Mouse (Mus musculus) C2C12 (cell line): ENCODE results near the gene Fam229a. TPM values are rescaled to one million over a fixed set of nuclear protein-coding genes. Genes with fewer than 3 reads are reported as not detected.
A peak's percentile ranks its signal among the peaks of the same experiment; 100 is the strongest.
"Not testable (repeated sequence)": the region's sequence is repeated elsewhere in the genome, so short reads cannot be mapped to it uniquely, and the experiment has no call there.

Experiments used
- H3K27me3 ChIP-seq: one replicate; pipeline ENCODE4 v1.6.1; 2011; ENCODE audit not compliant: control insufficient read depth, insufficient read depth, insufficient read length
- H3K36me3 ChIP-seq: one replicate; pipeline ENCODE4 v1.6.1; 2011; ENCODE audit not compliant: control insufficient read depth, insufficient read depth
- H3K4me3 ChIP-seq: one replicate; pipeline ENCODE4 v1.5.1; 2011; ENCODE audit warnings: mild to moderate bottlenecking, control low read depth; ENCODE audit not compliant: poor library complexity, insufficient read depth, severe bottlenecking
- H3K79me2 ChIP-seq: one replicate; pipeline ENCODE4 v1.6.1; 2011; ENCODE audit not compliant: control insufficient read depth, insufficient read depth
- H3K79me3 ChIP-seq: one replicate; pipeline ENCODE4 v1.6.1; 2011; ENCODE audit warnings: low read depth, control low read depth
- H3ac ChIP-seq: one replicate; pipeline ENCODE3; 2011; ENCODE audit warnings: low read depth; ENCODE audit not compliant: control insufficient read depth, insufficient read length
- CEBPB ChIP-seq: IDR thresholded peaks from one replicate; pipeline ENCODE4 v1.6.1; 2011; ENCODE audit warnings: low read depth, mild to moderate bottlenecking, control low read depth, moderate library complexity
- CTCF ChIP-seq: IDR thresholded peaks from one replicate; pipeline ENCODE4 v1.5.1; 2011; ENCODE audit not compliant: control insufficient read depth, insufficient read depth, insufficient read length
- FOSL1 ChIP-seq: IDR thresholded peaks from one replicate; pipeline ENCODE4 v1.8.0; 2011; ENCODE audit warnings: mild to moderate bottlenecking, low read length; ENCODE audit not compliant: poor library complexity, insufficient read depth, severe bottlenecking
- MAX ChIP-seq: IDR thresholded peaks from one replicate; pipeline ENCODE4 v1.6.1; 2011; ENCODE audit warnings: mild to moderate bottlenecking, control low read depth
- MYOD1 ChIP-seq: IDR thresholded peaks from one replicate; pipeline ENCODE4 v1.6.1; 2011; ENCODE audit warnings: low read depth; ENCODE audit not compliant: control insufficient read depth, insufficient read length
- MYOG ChIP-seq: IDR thresholded peaks from one replicate; pipeline ENCODE4 v1.6.1; 2011; ENCODE audit not compliant: control insufficient read depth, insufficient read length; ENCODE audit errors: extremely low read depth
- USF1 ChIP-seq: IDR thresholded peaks from one replicate; pipeline ENCODE4 v1.6.1; 2011; ENCODE audit warnings: low read depth, mild to moderate bottlenecking, control low read depth, moderate library complexity
- polyA plus RNA-seq: library from polyadenylated mRNA; unstranded; fragments of >200 nt; fragmentation: generic; extraction: Trizol; gene quantifications from one replicate; pipeline ENCODE4 v1.2.1, GENCODE M21; 2012; ENCODE audit warnings: missing spikeins

The Fam229a gene
- polyA plus RNA-seq, 1 experiment = not detected

DNA sequence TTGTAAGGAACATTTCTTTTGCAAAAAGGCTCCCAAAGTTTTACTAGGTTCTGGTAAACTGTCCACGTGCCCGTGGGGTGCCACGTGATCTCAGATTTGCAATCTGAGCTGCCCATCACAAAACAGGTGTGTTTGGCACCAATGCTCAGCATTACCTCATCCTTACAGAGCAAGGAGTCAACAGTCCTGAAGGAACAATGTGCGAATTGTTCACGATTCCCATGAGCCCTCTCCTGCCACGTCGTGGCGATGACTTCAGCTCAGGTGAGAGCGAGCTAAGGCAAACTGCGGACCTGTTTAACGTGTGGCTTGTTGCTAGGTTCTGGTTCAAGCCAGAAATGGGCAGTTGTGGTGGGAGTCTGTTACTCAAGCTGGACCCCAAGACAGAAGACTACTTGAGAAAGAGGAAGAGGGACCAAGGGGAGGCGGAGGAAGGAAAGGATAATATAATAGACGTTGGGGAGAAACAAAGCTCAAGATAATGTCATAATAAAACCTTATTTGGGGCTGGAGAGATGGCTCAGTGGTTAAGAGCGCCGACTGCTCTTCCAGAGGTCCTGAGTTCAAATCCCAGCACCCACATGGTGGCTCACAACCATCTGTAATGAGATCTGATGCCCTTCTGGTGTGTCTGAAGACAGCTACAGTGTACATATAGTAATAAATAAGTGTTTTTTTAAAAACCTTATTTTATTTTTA lies 39.4 kb upstream of the Fam229a start:
- Histone ChIP-seq H3K27me3 (no peaks in the 10 kb centered on the region), H3ac (no peak overlapping the region), H3K79me3 (no peaks in the 10 kb centered on the region), H3K79me2 (no peaks in the 10 kb centered on the region), H3K36me3 (no peaks in the 10 kb centered on the region), H3K4me3 (no peak overlapping the region)
- TF ChIP-seq MYOD1 (no peak), USF1 (no peak), MYOG (no peak), CEBPB (no peak), CTCF (no peak), MAX (no peak), FOSL1 (no peak)

DNA sequence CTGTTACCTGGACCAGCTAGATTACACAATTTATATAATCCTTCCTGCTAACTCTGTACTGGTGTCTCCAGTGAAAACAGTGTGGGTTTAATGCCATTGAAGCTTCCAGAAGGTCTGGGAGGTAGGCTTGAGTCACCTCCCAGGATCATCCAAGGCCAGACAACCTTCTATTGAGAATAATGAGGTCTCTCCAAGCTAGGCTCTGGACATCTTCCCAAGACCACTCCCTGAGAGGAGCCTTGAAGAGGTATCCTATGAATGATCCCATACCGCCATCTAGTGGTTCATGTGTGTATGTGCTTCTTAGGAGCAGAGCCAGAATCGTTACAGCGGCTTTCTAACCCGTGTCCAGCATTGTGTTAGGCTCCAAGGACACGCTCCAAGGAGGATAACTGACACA lies 35.7 kb upstream of the Fam229a start:
- TF ChIP-seq CEBPB = no peak
- no peak for TF ChIP-seq MAX
- no peak for TF ChIP-seq FOSL1
- no peak for TF ChIP-seq MYOG
- peak; percentile 77 for TF ChIP-seq CTCF
- Histone ChIP-seq H3K4me3 (no peak overlapping the region), H3K27me3 (no peaks in the 10 kb centered on the region), H3K79me3 (no peaks in the 10 kb centered on the region), H3ac (no peak overlapping the region), H3K79me2 (no peaks in the 10 kb centered on the region), H3K36me3 (no peaks in the 10 kb centered on the region)

DNA sequence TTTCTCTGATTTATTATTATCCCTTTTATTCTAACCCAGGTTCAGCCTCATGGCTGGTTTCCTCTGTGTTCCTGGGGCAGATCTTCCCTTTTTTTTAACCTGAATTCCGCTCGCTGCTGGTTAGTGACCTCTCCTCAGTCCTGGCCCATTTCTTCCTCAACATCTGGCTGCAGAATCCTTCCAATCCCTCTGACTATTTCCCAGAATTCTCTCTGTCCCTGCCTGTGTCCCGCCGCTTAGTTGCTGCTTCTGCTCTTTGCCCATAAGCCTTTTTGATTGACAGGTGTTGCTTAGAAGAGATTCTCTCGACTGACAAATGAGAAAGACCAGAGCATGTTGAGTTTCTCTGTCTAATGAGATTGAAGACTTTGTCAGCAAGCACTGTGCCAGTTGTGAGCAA lies 34.9 kb upstream of the Fam229a start:
- TF ChIP-seq MAX (no peak), FOSL1 (no peak), CEBPB (no peak), MYOG (no peak)
- no peaks in the 10 kb centered on the region for H3K36me3 ChIP-seq
- H3K27me3 ChIP-seq = no peaks in the 10 kb centered on the region
- H3K79me3 ChIP-seq = no peaks in the 10 kb centered on the region
- no peaks in the 10 kb centered on the region for H3K79me2 ChIP-seq
- no peak overlapping the region for H3ac ChIP-seq
- no peak overlapping the region for H3K4me3 ChIP-seq

DNA sequence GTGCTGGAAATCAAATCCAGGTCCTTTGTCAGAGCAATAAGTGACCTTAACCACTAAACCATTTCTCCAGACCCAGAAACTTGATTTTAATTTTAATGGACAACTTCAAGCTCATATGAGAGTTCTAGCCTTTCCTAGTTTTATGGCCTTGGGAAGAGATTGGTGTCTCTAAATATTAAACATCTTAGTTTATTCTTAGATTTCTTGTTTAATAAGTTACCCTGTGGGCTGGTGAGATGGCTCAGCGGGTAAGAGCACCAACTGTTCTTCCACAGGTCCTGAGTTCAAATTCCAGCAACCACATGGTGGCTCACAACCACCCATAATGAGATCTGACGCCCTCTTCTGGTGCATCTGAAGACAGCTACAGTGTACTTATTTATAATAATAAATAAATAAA lies 33.7 kb upstream of the Fam229a start:
- not testable (repeated sequence) for H3K79me3 ChIP-seq, H3ac ChIP-seq, H3K36me3 ChIP-seq, H3K79me2 ChIP-seq, H3K4me3 ChIP-seq, H3K27me3 ChIP-seq

DNA sequence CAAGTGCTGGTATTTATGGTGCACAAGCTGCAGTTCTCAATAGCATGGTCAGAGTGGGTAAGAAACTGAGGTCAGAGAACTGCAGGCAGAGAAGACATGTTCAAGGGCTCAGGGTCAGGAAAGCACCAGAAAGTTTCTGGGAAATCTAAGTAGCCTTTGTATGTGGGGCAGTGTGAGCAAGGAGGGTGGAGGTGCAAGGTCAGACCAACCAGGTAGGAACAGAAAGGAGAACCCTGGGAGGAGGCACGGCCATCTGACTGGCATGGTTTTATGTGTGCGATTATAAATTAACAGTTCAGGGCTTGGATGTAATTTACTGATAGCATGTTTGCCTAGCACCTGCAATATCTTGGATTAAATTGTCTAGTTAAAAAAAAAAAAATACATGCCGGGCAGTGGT lies 31.3 kb upstream of the Fam229a start:
- Histone ChIP-seq H3K27me3 (no peaks in the 10 kb centered on the region), H3K79me3 (peaks cover 4% of the 10 kb centered on the region), H3K36me3 (no peaks in the 10 kb centered on the region), H3ac (no peak overlapping the region), H3K79me2 (no peaks in the 10 kb centered on the region), H3K4me3 (no peak overlapping the region)
- TF ChIP-seq CTCF (no peak), CEBPB (no peak), MAX (no peak), MYOD1 (no peak), MYOG (no peak)

DNA sequence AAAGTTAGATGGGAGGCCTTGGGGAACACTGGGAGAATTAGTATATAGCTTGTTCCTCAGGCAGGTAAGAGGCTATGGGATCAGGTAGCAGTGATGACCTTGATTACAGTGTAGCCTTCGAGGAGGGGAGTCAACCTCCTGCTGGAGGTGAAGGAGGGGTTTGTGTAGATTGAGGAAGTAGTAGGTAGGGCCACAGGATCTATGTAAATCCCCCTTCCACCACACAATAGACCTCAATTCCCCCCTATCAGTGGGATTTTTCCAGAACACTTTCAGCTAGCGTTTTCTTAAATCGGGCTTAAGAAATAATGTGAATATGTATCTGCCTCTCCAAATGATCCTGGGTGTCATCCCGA lies 30.2 kb upstream of the Fam229a start:
- Histone ChIP-seq H3K79me2 (no peaks in the 10 kb centered on the region), H3K4me3 (peak overlapping the region; percentile 38), H3ac (peak overlapping the region; percentile 66), H3K27me3 (no peaks in the 10 kb centered on the region), H3K79me3 (peaks cover 4% of the 10 kb centered on the region), H3K36me3 (peaks cover under 1% of the 10 kb centered on the region)
- TF ChIP-seq CTCF (no peak), MAX (no peak), MYOG (no peak), MYOD1 (no peak), USF1 (no peak), CEBPB (no peak), FOSL1 (no peak)
